Mouse (Mus musculus) hindbrain, embryonic 16.5 days (tissue): Measurements from ENCODE around the gene Ncbp1. TPM values are rescaled to one million over a fixed set of nuclear protein-coding genes. Genes with fewer than 3 reads are reported as not detected.

Source experiments
- ATAC-seq: fragments of 200-750 bp; cut with Nextera tagmentation; 2 replicates; pipeline ENCODE4 v1.8.0; 2017; ENCODE audit warnings: moderate TSS enrichment, moderate library complexity
- H3K27ac ChIP-seq: fragments of 300-500 bp; sonication (generic); 2 replicates; pipeline ENCODE4 v1.5.1; 2014; ENCODE audit warnings: low read depth, mild to moderate bottlenecking, control low read depth, low read length, moderate library complexity
- H3K27me3 ChIP-seq: fragments of 300-500 bp; sonication (generic); replicated peaks from 2 replicates; pipeline ENCODE4 v1.6.1; 2014; ENCODE audit warnings: low read length; ENCODE audit not compliant: control insufficient read depth, insufficient read depth
- H3K36me3 ChIP-seq: fragments of 300-500 bp; sonication (generic); 2 replicates; pipeline ENCODE4 v1.6.1; 2014; ENCODE audit warnings: mild to moderate bottlenecking, low read length, moderate library complexity, mixed read lengths; ENCODE audit not compliant: control insufficient read depth, insufficient read depth
- H3K4me1 ChIP-seq: fragments of 300-500 bp; sonication (generic); 2 replicates; pipeline ENCODE4 v1.6.1; 2014; ENCODE audit warnings: low read depth, low read length; ENCODE audit not compliant: control insufficient read depth, insufficient read depth
- H3K4me2 ChIP-seq: fragments of 300-500 bp; sonication (generic); 2 replicates; pipeline ENCODE4 v1.6.1; 2014; ENCODE audit warnings: mild to moderate bottlenecking, low read length, control low read depth, moderate library complexity
- H3K4me3 ChIP-seq: fragments of 300-500 bp; sonication (generic); 2 replicates; pipeline ENCODE4 v1.5.1; 2014; ENCODE audit warnings: mild to moderate bottlenecking, low read length, control low read depth, moderate library complexity
- H3K9ac ChIP-seq: fragments of 300-500 bp; sonication (generic); 2 replicates; pipeline ENCODE4 v1.6.1; 2014; ENCODE audit warnings: low read depth, mild to moderate bottlenecking, control low read depth, low read length, moderate library complexity
- H3K9me3 ChIP-seq: fragments of 300-500 bp; sonication (generic); 2 replicates; pipeline ENCODE4 v1.6.1; 2014; ENCODE audit warnings: mild to moderate bottlenecking, low read length, moderate library complexity; ENCODE audit not compliant: control insufficient read depth
- WGBS: fragments of 180-500 bp; shearing (Covaris S2); extraction: QIAGEN DNeasy Blood & Tissue Kit; methylation state at CpG from one replicate; pipeline ENCODE4 v1.1.7; 2014; 5-methylcytosine and 5-hydroxymethylcytosine counted together
- polyA plus RNA-seq: library from polyadenylated mRNA; unstranded; fragments of >200 nt; fragmentation: Nextera tagmentation; extraction: Ambion mirVana; gene quantifications from 2 replicates; pipeline ENCODE4 v1.2.1, GENCODE M21; 2015

Gene Ncbp1
- polyA plus RNA-seq, 1 experiment from 2014 or later = 61.4 TPM

DNA sequence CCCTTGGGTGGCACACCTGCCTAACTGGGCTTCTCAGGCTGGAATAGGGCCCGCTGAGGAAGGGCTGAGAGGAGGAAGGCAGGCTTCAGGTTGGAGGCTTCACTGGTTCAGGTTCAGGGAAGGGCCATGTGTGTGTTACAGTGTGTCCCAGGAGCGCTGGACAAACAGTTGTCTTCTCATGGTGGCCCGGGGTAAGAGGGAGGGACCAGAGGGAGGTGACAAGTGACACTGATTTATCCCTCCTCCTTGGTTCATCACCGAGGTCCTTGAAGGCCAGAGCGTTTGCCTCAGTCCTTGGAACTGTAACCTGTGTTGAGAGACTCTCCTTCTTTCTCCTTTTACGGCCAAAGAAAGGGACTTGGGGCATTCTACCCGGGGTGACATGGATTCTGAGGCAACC is 37.9 kb upstream of the Ncbp1 start:
- H3K9me3 ChIP-seq = no peaks in the 10 kb centered on the region
- 72% methylated on average over 7 of the region's 7 CpGs for WGBS
- no peak overlapping the region for H3K4me2 ChIP-seq
- H3K36me3 ChIP-seq = no peaks in the 10 kb centered on the region
- H3K4me1 ChIP-seq = no peaks in the 10 kb centered on the region
- no peaks in the 10 kb centered on the region for H3K27me3 ChIP-seq
- H3K9ac ChIP-seq = no peak overlapping the region
- H3K4me3 ChIP-seq = no peak overlapping the region
- no peak for ATAC-seq
- no peak overlapping the region for H3K27ac ChIP-seq

DNA sequence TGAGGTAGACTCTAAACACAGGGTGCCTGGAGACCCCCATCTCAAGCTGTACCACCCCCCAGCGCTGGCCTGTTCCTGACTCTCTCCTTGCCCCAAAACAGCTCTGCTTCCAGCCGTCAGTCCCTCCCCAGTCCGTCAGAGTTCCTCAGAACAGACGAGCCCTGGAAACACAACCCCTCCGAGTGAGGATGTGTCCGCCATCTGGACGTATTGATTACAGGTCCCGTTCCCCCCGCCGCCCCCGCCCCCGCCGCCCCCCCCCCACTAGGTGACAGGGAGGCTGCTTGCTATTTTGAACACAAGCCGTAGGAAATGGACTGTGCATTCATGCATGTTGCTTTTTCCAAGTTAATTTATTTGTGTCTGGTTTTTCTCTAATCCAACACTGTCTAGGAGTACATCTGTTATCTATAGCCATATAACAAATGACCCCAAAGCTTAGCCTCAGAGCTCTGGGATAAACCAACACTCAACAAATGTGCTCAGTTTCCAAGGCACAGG is 37.2 kb upstream of the Ncbp1 start:
- no peak overlapping the region for H3K4me3 ChIP-seq
- H3K36me3 ChIP-seq = no peaks in the 10 kb centered on the region
- no peaks in the 10 kb centered on the region for H3K27me3 ChIP-seq
- H3K9me3 ChIP-seq = no peaks in the 10 kb centered on the region
- no peaks in the 10 kb centered on the region for H3K4me1 ChIP-seq
- H3K27ac ChIP-seq = no peak overlapping the region
- ATAC-seq = no peak
- H3K9ac ChIP-seq = no peak overlapping the region
- 33% methylated on average over 14 of the region's 14 CpGs for WGBS
- H3K4me2 ChIP-seq = no peak overlapping the region

DNA sequence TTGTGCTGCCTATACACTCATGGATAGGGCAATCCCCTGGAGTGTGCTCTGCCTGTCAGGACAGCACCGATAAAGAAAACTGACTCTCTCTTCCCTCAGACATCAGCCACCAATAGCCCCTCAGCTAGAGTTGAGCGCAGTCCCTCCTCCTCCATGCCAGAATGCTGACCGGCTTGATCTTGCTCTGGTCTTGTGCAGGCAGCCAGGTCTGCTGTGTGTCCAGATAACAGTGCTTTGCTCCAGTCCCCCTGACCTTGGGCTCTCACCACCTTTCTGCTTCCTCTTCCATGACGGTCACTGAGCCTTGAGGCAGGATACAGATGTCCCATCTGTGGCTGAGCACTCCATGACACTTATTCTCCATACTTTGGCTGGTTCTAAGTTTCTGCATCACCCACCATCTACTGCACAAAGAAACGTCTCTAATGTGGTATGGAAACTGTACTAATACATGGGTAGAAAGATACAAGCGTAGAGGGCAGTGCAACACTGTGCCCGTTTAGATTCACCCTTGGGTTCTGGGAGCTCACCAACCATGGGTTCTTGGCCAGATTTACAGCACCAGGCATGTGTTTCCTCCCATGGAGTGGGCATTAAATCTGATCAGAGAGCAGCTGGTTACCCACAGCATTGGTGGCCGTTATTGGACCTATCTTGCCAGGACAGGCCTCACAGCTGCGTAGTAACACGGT is 36.2 kb upstream of the Ncbp1 start:
- Histone ChIP-seq H3K4me2 (no peak overlapping the region), H3K27ac (no peak overlapping the region), H3K4me1 (no peaks in the 10 kb centered on the region), H3K36me3 (no peaks in the 10 kb centered on the region), H3K4me3 (no peak overlapping the region), H3K9me3 (no peaks in the 10 kb centered on the region), H3K9ac (no peak overlapping the region), H3K27me3 (no peaks in the 10 kb centered on the region)
- no peak for ATAC-seq
- WGBS = 92% methylated on average over 10 of the region's 10 CpGs

DNA sequence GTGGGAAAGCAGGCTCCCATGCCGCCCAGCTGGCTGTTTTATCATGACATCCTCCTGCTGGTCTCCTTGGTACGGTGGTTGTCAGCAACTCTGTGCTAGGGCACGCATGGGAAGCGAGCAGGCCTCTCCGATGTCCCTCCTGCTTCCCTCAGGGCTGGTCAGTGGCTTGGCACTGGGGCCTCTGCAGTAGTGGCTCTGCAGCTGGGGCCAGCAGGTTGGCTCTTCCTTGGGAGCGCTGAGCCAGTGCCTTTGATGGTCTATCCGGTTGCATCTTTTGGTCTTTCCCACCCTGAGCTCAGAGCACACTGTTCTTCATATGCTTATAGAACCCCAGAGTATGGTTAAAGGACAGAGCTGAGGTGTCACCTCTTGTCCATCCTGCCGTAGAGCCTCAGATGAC is 28.3 kb upstream of the Ncbp1 start:
- H3K27ac ChIP-seq = no peak overlapping the region
- no peaks in the 10 kb centered on the region for H3K4me1 ChIP-seq
- no peak overlapping the region for H3K9ac ChIP-seq
- ATAC-seq = no peak
- no peak overlapping the region for H3K4me3 ChIP-seq
- 88% methylated on average over 8 of the region's 8 CpGs for WGBS
- no peaks in the 10 kb centered on the region for H3K9me3 ChIP-seq
- H3K36me3 ChIP-seq = peaks cover 2% of the 10 kb centered on the region; the same call in 1 of the 2 replicates
- H3K27me3 ChIP-seq = no peaks in the 10 kb centered on the region
- H3K4me2 ChIP-seq = no peak overlapping the region

DNA sequence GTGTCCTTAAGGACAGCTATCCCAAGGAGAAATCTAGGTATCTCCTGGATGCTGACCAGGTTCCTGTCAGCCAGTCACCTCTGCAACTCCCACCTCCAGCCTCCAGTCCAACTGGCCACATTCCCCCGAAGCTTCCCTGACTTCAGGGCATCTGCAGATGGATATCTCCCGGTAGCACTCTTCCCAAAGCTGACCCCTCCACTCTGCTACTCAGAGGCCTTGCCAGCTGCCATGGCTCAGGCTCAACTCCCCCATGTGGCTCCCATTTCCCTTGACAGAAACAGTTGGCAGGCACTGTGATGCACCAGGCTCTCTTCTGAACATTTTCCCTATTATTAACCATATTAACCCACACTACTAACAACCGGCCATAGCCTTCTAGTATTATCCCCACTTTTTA is 27.1 kb upstream of the Ncbp1 start:
- Histone ChIP-seq H3K4me2 (no peak overlapping the region), H3K4me1 (no peaks in the 10 kb centered on the region), H3K27ac (no peak overlapping the region), H3K27me3 (no peaks in the 10 kb centered on the region), H3K4me3 (no peak overlapping the region), H3K9ac (no peak overlapping the region), H3K36me3 (peaks cover 5% of the 10 kb centered on the region), H3K9me3 (no peaks in the 10 kb centered on the region)
- no peak for ATAC-seq
- 69% methylated on average over 3 of the region's 3 CpGs for WGBS

DNA sequence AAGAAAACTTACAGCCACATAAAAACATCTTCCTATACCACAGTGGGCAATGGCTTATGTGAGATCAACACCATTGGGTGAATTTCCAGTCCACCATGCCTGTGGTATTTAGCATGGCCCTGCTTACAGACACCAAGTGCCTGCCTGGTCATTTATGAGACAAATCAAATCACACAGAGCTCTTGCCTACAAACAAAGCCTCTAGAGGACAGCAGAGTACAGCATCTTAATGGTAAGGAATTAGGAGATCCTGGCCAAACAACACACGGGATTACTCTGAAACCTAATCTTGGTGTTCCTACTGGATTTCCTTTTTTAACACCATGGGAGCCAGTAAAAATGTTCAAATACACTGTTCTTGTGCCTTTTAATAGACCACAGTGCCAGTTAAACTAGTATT is 23.1 kb upstream of the Ncbp1 start:
- Histone ChIP-seq H3K9me3 (no peaks in the 10 kb centered on the region), H3K36me3 (peaks cover 34% of the 10 kb centered on the region), H3K4me3 (no peak overlapping the region), H3K4me1 (no peaks in the 10 kb centered on the region), H3K27ac (no peak overlapping the region), H3K9ac (no peak overlapping the region), H3K27me3 (no peaks in the 10 kb centered on the region), H3K4me2 (no peak overlapping the region)
- ATAC-seq = no peak
- WGBS = 76% methylated on average over 1 of the region's 1 CpGs

DNA sequence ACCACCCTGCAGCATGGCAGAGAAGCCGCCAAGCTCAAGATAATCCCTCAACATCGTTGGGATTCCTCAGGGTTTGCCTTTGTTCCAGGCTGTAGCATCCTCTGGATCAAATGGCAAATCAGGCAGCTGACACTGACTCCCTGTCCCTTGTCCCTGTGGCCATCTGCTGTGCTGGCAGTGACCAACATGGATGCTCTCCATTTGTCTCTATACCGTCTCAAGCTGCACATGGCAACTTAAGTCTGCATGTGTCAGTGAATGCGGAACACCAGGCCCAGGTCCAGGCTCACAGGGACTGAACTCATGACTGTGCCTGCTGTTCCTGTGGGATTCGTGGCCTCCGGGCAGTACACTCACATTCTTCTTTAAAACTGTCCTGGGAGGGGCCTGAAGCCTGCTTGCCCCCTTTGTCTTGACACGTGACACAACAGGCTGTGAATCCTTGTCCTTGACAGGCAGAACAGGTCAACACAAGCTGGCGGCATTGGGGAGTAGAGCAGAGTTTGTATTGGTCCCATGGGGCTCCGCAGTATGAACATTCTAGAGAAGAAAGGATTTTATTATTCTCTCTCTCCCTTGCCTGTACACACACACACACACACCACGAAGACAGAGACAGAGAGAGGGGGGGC is 21.8 kb upstream of the Ncbp1 start:
- H3K9me3 ChIP-seq = no peaks in the 10 kb centered on the region
- H3K4me1 ChIP-seq = no peaks in the 10 kb centered on the region
- ATAC-seq = peak; percentile 50; the same call in 1 of the 2 replicates
- no peaks in the 10 kb centered on the region for H3K27me3 ChIP-seq
- H3K4me2 ChIP-seq = no peak overlapping the region
- 65% methylated on average over 10 of the region's 10 CpGs for WGBS
- H3K4me3 ChIP-seq = no peak overlapping the region
- H3K27ac ChIP-seq = no peak overlapping the region
- H3K36me3 ChIP-seq = peaks cover 34% of the 10 kb centered on the region
- no peak overlapping the region for H3K9ac ChIP-seq

DNA sequence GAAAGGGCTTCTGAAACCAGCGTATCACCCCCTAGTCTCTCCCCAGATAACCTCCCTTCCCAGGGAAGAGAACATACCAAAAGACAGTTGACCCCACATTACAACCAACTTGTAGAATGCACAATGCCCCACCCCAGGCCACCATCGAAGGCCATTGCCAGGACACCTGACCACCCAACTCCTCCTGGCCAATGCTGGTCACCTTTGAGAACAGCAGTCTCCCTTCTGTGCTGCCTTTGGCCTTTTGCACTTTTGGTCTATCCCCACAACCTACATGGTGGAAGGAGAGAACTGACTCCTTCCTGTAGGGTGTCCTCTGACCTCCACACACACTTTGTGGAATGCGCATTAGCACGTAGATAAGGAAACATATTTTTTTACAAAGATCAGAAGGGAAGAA is 20.9 kb upstream of the Ncbp1 start:
- no peak overlapping the region for H3K4me3 ChIP-seq
- WGBS = 95% methylated on average over 4 of the region's 4 CpGs

DNA sequence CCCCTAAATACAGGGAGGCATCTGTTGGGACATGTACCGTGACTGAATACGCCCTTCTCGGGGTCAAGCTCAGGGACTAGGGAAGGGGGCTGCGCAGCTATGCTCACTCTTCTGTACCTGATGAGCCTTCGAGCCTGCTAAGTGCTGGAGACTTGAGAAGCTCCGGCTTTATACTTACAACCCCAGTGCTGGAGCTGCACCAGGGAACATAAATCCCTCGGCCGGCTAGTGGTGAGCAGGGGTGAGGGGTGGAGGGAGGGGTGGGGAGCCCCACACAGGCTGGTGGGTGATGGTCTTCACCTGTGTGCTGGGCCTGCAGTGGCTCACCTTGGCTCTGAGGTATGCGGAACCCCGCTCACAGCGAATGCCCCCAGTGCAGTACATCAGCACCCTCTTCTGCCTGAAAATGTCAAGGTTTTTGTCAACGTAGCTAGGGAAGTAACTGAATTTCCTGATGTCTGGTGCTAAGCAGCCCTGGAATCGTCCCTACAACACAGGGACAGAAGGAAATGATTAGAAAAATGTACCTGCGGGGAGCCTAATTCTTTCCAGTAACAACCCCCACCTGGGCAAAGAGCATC is 18.8 kb upstream of the Ncbp1 start:
- no peak for ATAC-seq
- Histone ChIP-seq H3K27me3 (no peaks in the 10 kb centered on the region), H3K27ac (no peak overlapping the region), H3K9ac (no peak overlapping the region), H3K9me3 (no peaks in the 10 kb centered on the region), H3K36me3 (peaks cover 37% of the 10 kb centered on the region), H3K4me2 (no peak overlapping the region), H3K4me3 (no peak overlapping the region), H3K4me1 (no peaks in the 10 kb centered on the region)
- WGBS = 96% methylated on average over 14 of the region's 14 CpGs

More for the DNA sequence above, 20.9 kb upstream of the Ncbp1 start:
- ATAC-seq = no peak
- Histone ChIP-seq H3K9me3 (no peaks in the 10 kb centered on the region), H3K9ac (no peak overlapping the region), H3K4me2 (no peak overlapping the region), H3K27me3 (no peaks in the 10 kb centered on the region), H3K27ac (no peak overlapping the region), H3K4me1 (no peaks in the 10 kb centered on the region), H3K36me3 (peaks cover 35% of the 10 kb centered on the region)
